Mouse (Mus musculus): ENCODE results near the gene Gm45799. TPM values are rescaled to one million over a fixed set of nuclear protein-coding genes. Genes with fewer than 3 reads are reported as not detected.

Gm45799 gene
- polyA plus RNA-seq, 1 experiment from 2014 or later = 18.3 TPM

DNA sequence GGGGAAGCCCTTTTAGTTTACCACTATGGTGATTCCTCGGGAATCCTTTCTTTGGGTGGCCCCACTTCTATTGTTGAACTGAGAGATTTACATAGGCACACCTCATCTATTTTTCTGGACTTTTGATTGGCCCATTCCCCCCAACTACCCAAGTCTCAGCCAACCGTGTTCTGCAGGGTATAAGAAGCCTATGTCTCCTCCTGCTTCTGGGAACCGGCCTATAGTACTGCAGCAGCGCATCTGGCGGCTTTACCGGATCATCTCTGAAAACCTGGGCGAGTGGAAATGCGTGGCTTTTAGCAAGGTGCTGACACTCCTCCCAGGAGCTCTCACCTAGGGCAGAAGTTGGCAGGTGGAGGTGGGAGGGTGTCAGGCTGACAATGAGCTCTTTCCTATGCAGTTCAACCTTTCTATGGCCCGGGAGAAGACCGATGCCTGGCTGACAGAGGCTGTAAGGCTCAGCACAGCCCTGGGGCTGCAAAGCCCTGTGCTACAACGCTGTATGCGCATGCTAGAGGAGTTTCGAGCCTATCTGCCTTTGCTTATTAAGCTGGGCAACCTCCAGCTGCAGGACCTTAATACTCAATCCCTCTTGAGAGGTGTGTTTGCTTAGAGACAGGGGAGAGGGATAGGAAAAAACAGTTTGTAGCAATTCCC, 45.3 kb downstream of the Gm45799 start:
- WGBS = 15% methylated on average over 13 of the region's 13 CpGs
- Histone ChIP-seq H3K36me3 (ENCODE audit: control insufficient read depth, insufficient read depth, low read length) (no peaks in the 10 kb centered on the region), H3K9ac (ENCODE audit: low read length) (0 out of 2 replicates have a peak overlapping the region, but pooled peaks have one; percentile 2), H3K27ac (ENCODE audit: low read depth, low read length) (no peak overlapping the region), H3K4me2 (ENCODE audit: low read depth) (0 out of 2 replicates have a peak overlapping the region, but pooled peaks have one; percentile 18), H3K4me3 (ENCODE audit: low read depth, low read length) (no peak overlapping the region), H3K27me3 (ENCODE audit: control insufficient read depth, insufficient read depth, low read length) (no peaks in the 10 kb centered on the region), H3K9me3 (ENCODE audit: control insufficient read depth, low read length) (no peaks in the 10 kb centered on the region), H3K4me1 (ENCODE audit: control insufficient read depth, insufficient read depth, low read length) (no peaks in the 10 kb centered on the region)
- ATAC-seq (ENCODE audit: insufficient read depth, low FRiP score, low TSS enrichment) (no peak), DNase-seq (ENCODE audit: low spot score) (peak; percentile 17)

GRCm38 (mm10) chr7:105690875-105691274, 50.5 kb downstream of the Gm45799 start:
- Histone ChIP-seq H3K9ac (ENCODE audit: low read length) (no peak overlapping the region), H3K36me3 (ENCODE audit: control insufficient read depth, insufficient read depth, low read length) (no peaks in the 10 kb centered on the region), H3K4me2 (ENCODE audit: low read depth) (no peak overlapping the region), H3K27ac (ENCODE audit: low read depth, low read length) (no peak overlapping the region), H3K4me3 (ENCODE audit: low read depth, low read length) (no peak overlapping the region), H3K9me3 (ENCODE audit: control insufficient read depth, low read length) (no peaks in the 10 kb centered on the region), H3K27me3 (ENCODE audit: control insufficient read depth, insufficient read depth, low read length) (no peaks in the 10 kb centered on the region), H3K4me1 (ENCODE audit: control insufficient read depth, insufficient read depth, low read length) (no peaks in the 10 kb centered on the region)
- no peak for DNase-seq (ENCODE audit: low spot score)
- ATAC-seq (ENCODE audit: insufficient read depth, low FRiP score, low TSS enrichment) = no peak
- 76% methylated on average over 1 of the region's 1 CpGs for WGBS

DNA sequence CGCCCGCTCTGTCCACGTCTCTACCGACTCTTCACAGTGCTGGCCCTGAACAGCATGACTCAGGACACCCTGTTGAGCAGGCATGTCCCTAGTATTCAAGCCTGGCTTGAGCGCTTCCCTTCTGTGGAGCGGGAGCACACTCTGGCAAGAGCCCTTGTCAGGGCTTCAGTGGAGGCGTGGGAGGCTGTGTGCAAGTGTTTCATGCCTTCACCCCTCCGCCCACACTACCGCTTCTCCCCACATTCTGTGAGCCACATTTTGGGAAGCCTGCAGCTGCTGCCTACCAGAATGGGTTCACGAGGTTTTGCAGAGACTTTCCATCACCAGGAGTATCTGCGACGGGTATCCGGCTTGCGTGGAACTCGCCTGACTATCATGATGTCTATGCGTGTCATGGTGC, 62.8 kb downstream of the Gm45799 start:
- 89% methylated on average over 16 of the region's 16 CpGs for WGBS
- no peak for ATAC-seq (ENCODE audit: insufficient read depth, low FRiP score, low TSS enrichment)
- H3K9ac ChIP-seq (ENCODE audit: low read length) = no peak overlapping the region
- H3K9me3 ChIP-seq (ENCODE audit: control insufficient read depth, low read length) = no peaks in the 10 kb centered on the region
- no peak overlapping the region for H3K4me2 ChIP-seq (ENCODE audit: low read depth)
- H3K4me1 ChIP-seq (ENCODE audit: control insufficient read depth, insufficient read depth, low read length) = no peaks in the 10 kb centered on the region
- H3K36me3 ChIP-seq (ENCODE audit: control insufficient read depth, insufficient read depth, low read length) = no peaks in the 10 kb centered on the region
- no peaks in the 10 kb centered on the region for H3K27me3 ChIP-seq (ENCODE audit: control insufficient read depth, insufficient read depth, low read length)
- DNase-seq (ENCODE audit: low spot score) = no peak
- no peak overlapping the region for H3K4me3 ChIP-seq (ENCODE audit: low read depth, low read length)
- H3K27ac ChIP-seq (ENCODE audit: low read depth, low read length) = no peak overlapping the region

GRCm38 (mm10) chr7:105703816-105704215, 63.5 kb downstream of the Gm45799 start:
- no peak for DNase-seq (ENCODE audit: low spot score)
- H3K36me3 ChIP-seq (ENCODE audit: control insufficient read depth, insufficient read depth, low read length) = no peaks in the 10 kb centered on the region
- H3K4me3 ChIP-seq (ENCODE audit: low read depth, low read length) = no peak overlapping the region
- no peaks in the 10 kb centered on the region for H3K27me3 ChIP-seq (ENCODE audit: control insufficient read depth, insufficient read depth, low read length)
- ATAC-seq (ENCODE audit: insufficient read depth, low FRiP score, low TSS enrichment) = no peak
- H3K4me2 ChIP-seq (ENCODE audit: low read depth) = no peak overlapping the region
- 87% methylated on average over 4 of the region's 4 CpGs for WGBS
- no peaks in the 10 kb centered on the region for H3K9me3 ChIP-seq (ENCODE audit: control insufficient read depth, low read length)
- H3K9ac ChIP-seq (ENCODE audit: low read length) = no peak overlapping the region
- no peaks in the 10 kb centered on the region for H3K4me1 ChIP-seq (ENCODE audit: control insufficient read depth, insufficient read depth, low read length)
- no peak overlapping the region for H3K27ac ChIP-seq (ENCODE audit: low read depth, low read length)

DNA sequence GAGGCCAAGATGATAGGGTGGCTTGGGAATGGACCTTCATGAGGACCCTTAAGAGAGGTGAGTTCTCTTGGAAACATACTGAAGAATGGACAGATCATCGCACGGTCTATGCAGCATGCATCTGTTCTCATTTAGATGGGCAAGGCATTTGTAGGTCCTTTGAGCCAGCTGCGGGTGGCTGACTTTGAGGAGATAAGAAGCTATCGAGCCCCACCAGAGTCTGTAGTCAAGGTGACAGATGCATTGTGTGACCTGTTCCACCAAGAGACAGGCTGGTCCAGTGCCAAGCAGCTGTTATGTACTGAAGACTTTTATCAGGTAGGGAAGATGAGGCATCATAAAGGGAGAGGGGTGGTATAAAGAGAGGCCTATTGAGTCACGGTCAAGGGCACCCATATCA, 68.4 kb downstream of the Gm45799 start:
- H3K4me3 ChIP-seq (ENCODE audit: low read depth, low read length) = no peak overlapping the region
- DNase-seq (ENCODE audit: low spot score) (no peak), ATAC-seq (ENCODE audit: insufficient read depth, low FRiP score, low TSS enrichment) (no peak)
- no peaks in the 10 kb centered on the region for H3K36me3 ChIP-seq (ENCODE audit: control insufficient read depth, insufficient read depth, low read length)
- H3K4me1 ChIP-seq (ENCODE audit: control insufficient read depth, insufficient read depth, low read length) = no peaks in the 10 kb centered on the region
- no peak overlapping the region for H3K9ac ChIP-seq (ENCODE audit: low read length)
- H3K27ac ChIP-seq (ENCODE audit: low read depth, low read length) = no peak overlapping the region
- H3K9me3 ChIP-seq (ENCODE audit: control insufficient read depth, low read length) = no peaks in the 10 kb centered on the region
- no peaks in the 10 kb centered on the region for H3K27me3 ChIP-seq (ENCODE audit: control insufficient read depth, insufficient read depth, low read length)
- WGBS = 94% methylated on average over 5 of the region's 5 CpGs
- no peak overlapping the region for H3K4me2 ChIP-seq (ENCODE audit: low read depth)

DNA sequence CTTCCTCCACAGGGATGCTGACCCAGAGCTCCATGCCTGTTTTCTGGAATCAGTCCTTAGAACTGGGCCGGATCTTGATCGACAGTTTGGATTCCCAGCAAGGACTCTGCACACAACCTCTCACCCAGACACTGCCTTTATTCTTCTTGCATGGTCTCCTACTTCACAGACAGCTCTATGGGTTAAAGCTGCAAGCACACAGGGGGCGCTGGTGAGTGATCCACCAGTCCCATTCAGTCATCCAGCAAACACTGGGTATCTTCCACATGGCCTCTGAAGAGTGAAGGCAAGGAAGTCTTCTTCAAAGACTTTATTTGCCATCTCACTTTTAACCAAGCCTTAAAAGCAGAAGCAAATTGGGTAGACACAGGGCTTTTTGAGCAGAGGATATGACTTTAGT, 75.0 kb downstream of the Gm45799 start:
- Histone ChIP-seq H3K4me3 (ENCODE audit: low read depth, low read length) (no peak overlapping the region), H3K9me3 (ENCODE audit: control insufficient read depth, low read length) (no peaks in the 10 kb centered on the region), H3K4me2 (ENCODE audit: low read depth) (no peak overlapping the region), H3K27ac (ENCODE audit: low read depth, low read length) (no peak overlapping the region), H3K27me3 (ENCODE audit: control insufficient read depth, insufficient read depth, low read length) (no peaks in the 10 kb centered on the region), H3K9ac (ENCODE audit: low read length) (no peak overlapping the region), H3K4me1 (ENCODE audit: control insufficient read depth, insufficient read depth, low read length) (no peaks in the 10 kb centered on the region), H3K36me3 (ENCODE audit: control insufficient read depth, insufficient read depth, low read length) (no peaks in the 10 kb centered on the region)
- WGBS = 67% methylated on average over 3 of the region's 3 CpGs
- no peak for DNase-seq (ENCODE audit: low spot score)
- no peak for ATAC-seq (ENCODE audit: insufficient read depth, low FRiP score, low TSS enrichment)

DNA sequence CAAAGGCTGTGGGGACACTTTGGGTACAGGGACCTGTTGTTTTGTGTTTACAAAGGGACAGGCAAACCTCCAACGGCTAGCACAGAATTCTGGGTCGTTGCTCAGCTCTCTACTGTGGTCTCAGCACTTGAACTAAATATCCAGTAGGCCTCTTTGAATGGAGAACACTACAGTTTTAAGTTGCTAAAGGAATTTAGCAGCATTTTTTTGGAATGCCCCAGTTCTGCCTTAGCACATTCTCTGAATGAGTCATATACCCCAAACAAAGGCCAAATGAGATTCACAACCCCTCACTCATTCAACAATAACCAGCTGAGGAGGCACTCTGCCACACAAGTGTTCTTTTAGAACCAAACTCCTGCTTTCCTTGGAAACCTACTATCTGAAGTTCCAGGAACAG, 81.6 kb downstream of the Gm45799 start:
- Histone ChIP-seq H3K36me3 (ENCODE audit: control insufficient read depth, insufficient read depth, low read length) (no peaks in the 10 kb centered on the region), H3K4me2 (ENCODE audit: low read depth) (no peak overlapping the region), H3K27me3 (ENCODE audit: control insufficient read depth, insufficient read depth, low read length) (no peaks in the 10 kb centered on the region), H3K9me3 (ENCODE audit: control insufficient read depth, low read length) (no peaks in the 10 kb centered on the region), H3K9ac (ENCODE audit: low read length) (no peak overlapping the region), H3K27ac (ENCODE audit: low read depth, low read length) (no peak overlapping the region), H3K4me3 (ENCODE audit: low read depth, low read length) (no peak overlapping the region), H3K4me1 (ENCODE audit: control insufficient read depth, insufficient read depth, low read length) (no peaks in the 10 kb centered on the region)
- WGBS = 77% methylated on average over 2 of the region's 2 CpGs
- DNase-seq (ENCODE audit: low spot score) = no peak
- no peak for ATAC-seq (ENCODE audit: insufficient read depth, low FRiP score, low TSS enrichment)

- no peak overlapping the region for H3K9ac ChIP-seq (ENCODE audit: low read length)
Measured at GRCm38 (mm10) chr7:105726144-105726979, 86.0 kb downstream of the Gm45799 start.

GRCm38 (mm10) chr7:105726980-105727325, 86.6 kb downstream of the Gm45799 start:
- WGBS = 93% methylated on average over 4 of the region's 4 CpGs
- no peaks in the 10 kb centered on the region for H3K36me3 ChIP-seq (ENCODE audit: control insufficient read depth, insufficient read depth, low read length)
- no peak overlapping the region for H3K9ac ChIP-seq (ENCODE audit: low read length)
- no peaks in the 10 kb centered on the region for H3K9me3 ChIP-seq (ENCODE audit: control insufficient read depth, low read length)
- DNase-seq (ENCODE audit: low spot score) = no peak
- no peak overlapping the region for H3K4me3 ChIP-seq (ENCODE audit: low read depth, low read length)
- H3K27me3 ChIP-seq (ENCODE audit: control insufficient read depth, insufficient read depth, low read length) = no peaks in the 10 kb centered on the region
- no peak for ATAC-seq (ENCODE audit: insufficient read depth, low FRiP score, low TSS enrichment)
- H3K4me2 ChIP-seq (ENCODE audit: low read depth) = no peak overlapping the region
- H3K4me1 ChIP-seq (ENCODE audit: control insufficient read depth, insufficient read depth, low read length) = no peaks in the 10 kb centered on the region
- H3K27ac ChIP-seq (ENCODE audit: low read depth, low read length) = no peak overlapping the region

More at GRCm38 (mm10) chr7:105726144-105726979, 86.0 kb downstream of the Gm45799 start:
- Histone ChIP-seq H3K4me1 (ENCODE audit: control insufficient read depth, insufficient read depth, low read length) (no peaks in the 10 kb centered on the region), H3K4me2 (ENCODE audit: low read depth) (no peak overlapping the region), H3K27ac (ENCODE audit: low read depth, low read length) (no peak overlapping the region), H3K36me3 (ENCODE audit: control insufficient read depth, insufficient read depth, low read length) (no peaks in the 10 kb centered on the region), H3K9me3 (ENCODE audit: control insufficient read depth, low read length) (no peaks in the 10 kb centered on the region), H3K27me3 (ENCODE audit: control insufficient read depth, insufficient read depth, low read length) (no peaks in the 10 kb centered on the region), H3K4me3 (ENCODE audit: low read depth, low read length) (no peak overlapping the region)
- peak; percentile 64 for ATAC-seq (ENCODE audit: insufficient read depth, low FRiP score, low TSS enrichment)
- 83% methylated on average over 4 of the region's 4 CpGs for WGBS
- peak; percentile 48 for DNase-seq (ENCODE audit: low spot score)

All from neural tube, embryonic 11.5 days (tissue).